Mouse (Mus musculus) ES-E14 (cell line): ENCODE measurements around the gene Cbln3. TPM values are rescaled to one million over a fixed set of nuclear protein-coding genes. Genes with fewer than 3 reads are reported as not detected.

ENCODE experiments used
- DNase-seq: peaks from one replicate; pipeline ENCODE4 v3.0.0-alpha.2; 2013; ENCODE audit warnings: low read depth, low spot score
- H3K27ac ChIP-seq: 2 replicates; pipeline ENCODE4 v1.5.1; 2012; ENCODE audit warnings: low read depth, mild to moderate bottlenecking, low read length, moderate library complexity, mixed read lengths; ENCODE audit not compliant: poor library complexity, insufficient read depth, severe bottlenecking
- H3K36me3 ChIP-seq: 2 replicates; pipeline ENCODE4 v1.6.1; 2012; ENCODE audit warnings: mild to moderate bottlenecking, low read length, moderate library complexity, mixed read lengths; ENCODE audit not compliant: control insufficient read depth, poor library complexity, insufficient read depth, severe bottlenecking
- H3K4me1 ChIP-seq, 2 experiments: fragments of 150-350 bp in 1 of 2; sonication (generic) in 1 of 2; 2 replicates each; pipeline ENCODE4 v1.6.1; 2012; ENCODE audit warnings: low read length in 2 of 2, mild to moderate bottlenecking in 1 of 2, mixed read lengths in 1 of 2; ENCODE audit not compliant: control insufficient read depth in 2 of 2, insufficient read depth in 2 of 2, poor library complexity in 1 of 2
- H3K4me3 ChIP-seq, 2 experiments: fragments of 150-350 bp in 1 of 2; sonication (generic) in 1 of 2; 2 replicates each; pipeline ENCODE4 v1.5.1; 2012; ENCODE audit warnings: low read length in 2 of 2, low read depth in 1 of 2, mild to moderate bottlenecking in 1 of 2, mixed read lengths in 1 of 2; ENCODE audit not compliant: insufficient read depth in 1 of 2, poor library complexity in 1 of 2, severe bottlenecking in 1 of 2
- H3K9ac ChIP-seq: 2 replicates; pipeline ENCODE4 v1.6.1; 2012; ENCODE audit warnings: low read depth, mild to moderate bottlenecking, low read length, mixed read lengths; ENCODE audit not compliant: poor library complexity, insufficient read depth, severe bottlenecking
- H3K9me3 ChIP-seq: fragments of 150-350 bp; sonication (generic); 2 replicates; pipeline ENCODE4 v1.6.1; 2012; ENCODE audit warnings: low read depth, mild to moderate bottlenecking, low read length; ENCODE audit not compliant: control insufficient read depth, insufficient read depth
- CHD2 ChIP-seq: IDR thresholded peaks from 2 replicates; pipeline ENCODE4 v1.6.1; 2014; ENCODE audit warnings: mild to moderate bottlenecking, low read depth, low read length, inconsistent platforms
- HCFC1 ChIP-seq: IDR thresholded peaks from 2 replicates; pipeline ENCODE4 v1.6.1; 2012; ENCODE audit warnings: low read length, inconsistent platforms, borderline replicate concordance; ENCODE audit not compliant: insufficient read depth
- MAFK ChIP-seq: IDR thresholded peaks from 2 replicates; pipeline ENCODE4 v1.6.1; 2014; ENCODE audit warnings: mild to moderate bottlenecking, low read depth, low read length, inconsistent platforms; ENCODE audit not compliant: insufficient read depth
- ZC3H11A ChIP-seq: IDR thresholded peaks from 2 replicates; pipeline ENCODE4 v1.6.1; 2012; ENCODE audit warnings: low read depth, mild to moderate bottlenecking, inconsistent platforms, low read length, borderline replicate concordance
- ZNF384 ChIP-seq: IDR thresholded peaks from 2 replicates; pipeline ENCODE4 v1.6.1; 2012; ENCODE audit warnings: low read depth, low read length, inconsistent platforms
- in situ Hi-C, 2 experiments: fragments of 600-800 bp; cut with MboI; formaldehyde crosslinking; loops; one replicate each; pipeline ENCODE4 v1.15.1; 2025; ENCODE audit warnings: low sequenced_read_pairs in 2 of 2, inconsistent platforms in 1 of 2; ENCODE audit not compliant: unreplicated experiment in 2 of 2
- total RNA-seq: library from RNA; depleted of rRNA; stranded (reverse); fragments of 300-350 nt; gene quantifications from 2 replicates; pipeline ENCODE4 v1.2.3, GENCODE M21; 2012; rRNA removed

Cbln3 gene
- total RNA-seq, 1 experiment = 0.04 TPM

- no peaks in the 10 kb centered on the region for H3K9me3 ChIP-seq
- H3K4me3 ChIP-seq = peak overlapping the region in 1 of 2 experiments; percentile 32; a peak in 2 of 4 replicates
- no peak for TF ChIP-seq ZC3H11A
- no peak for TF ChIP-seq CHD2
- no peak for TF ChIP-seq ZNF384
- TF ChIP-seq MAFK = no peak
- TF ChIP-seq HCFC1 = no peak
- in situ Hi-C loops = no loop called here
- no peak overlapping the region for H3K27ac ChIP-seq
- H3K4me1 ChIP-seq = peaks cover 21 to 53% of the 10 kb centered on the region in 2 experiments
- peak overlapping the region; percentile 59 for H3K9ac ChIP-seq
- H3K36me3 ChIP-seq = peaks cover 15% of the 10 kb centered on the region; the same call in 1 of the 2 replicates
- DNase-seq = no peak
These were observed 54.3 kb downstream of the Cbln3 start for GRCm38 (mm10) chr14:55829854-55830253.

Other genes starting within 250 kb of the Cbln3 start
- gene Ipo4, start 248.4 kb downstream of the Cbln3 start, total RNA-seq = 62.9 and 111 TPM in 2 replicates
- not detected in 2 replicates for gene Gm49378, start 246.5 kb downstream of the Cbln3 start, total RNA-seq
- gene Tm9sf1, start 240.6 kb downstream of the Cbln3 start, total RNA-seq = 41.1 and 76.1 TPM in 2 replicates
- gene Tssk4, start 234.2 kb downstream of the Cbln3 start, total RNA-seq = not detected in 2 replicates
- gene Mdp1, start 223.9 kb downstream of the Cbln3 start, total RNA-seq = 13.0 and 16.5 TPM in 2 replicates
- 15.3 and 18.2 TPM in 2 replicates for gene Gmpr2, start 212.5 kb downstream of the Cbln3 start, total RNA-seq
- gene Nedd8, start 212.3 kb downstream of the Cbln3 start, total RNA-seq = 187 and 253 TPM in 2 replicates
- gene Tinf2, start 202.6 kb downstream of the Cbln3 start, total RNA-seq = 26.1 and 60.9 TPM in 2 replicates
- 13.4 and 31.6 TPM in 2 replicates for gene Tgm1, start 170.5 kb downstream of the Cbln3 start, total RNA-seq
- 34.0 and 95.5 TPM in 2 replicates for gene Rabggta, start 162.1 kb downstream of the Cbln3 start, total RNA-seq
- 9.6 and 18.0 TPM in 2 replicates for gene Dhrs1, start 138.7 kb downstream of the Cbln3 start, total RNA-seq
- gene Nop9, start 138.7 kb downstream of the Cbln3 start, total RNA-seq = 30.0 and 38.3 TPM in 2 replicates
- 2.2 and 4.1 TPM in 2 replicates for gene Cideb, start 125.9 kb downstream of the Cbln3 start, total RNA-seq
- gene Ltb4r2, start 123.0 kb downstream of the Cbln3 start, total RNA-seq = 1.5 and 7.1 TPM in 2 replicates
- gene Ltb4r1, start 118.4 kb downstream of the Cbln3 start, total RNA-seq = 0.67 and 2.1 TPM in 2 replicates
- gene Adcy4, start 100.3 kb downstream of the Cbln3 start, total RNA-seq = 0.27 and 0.32 TPM in 2 replicates
- gene Ripk3, start 95.5 kb downstream of the Cbln3 start, total RNA-seq = 9.0 and 17.8 TPM in 2 replicates
- gene Nfatc4, start 61.2 kb downstream of the Cbln3 start, total RNA-seq = 6.4 and 25.4 TPM in 2 replicates
- gene Nynrin, start 30.4 kb downstream of the Cbln3 start, total RNA-seq = 7.1 and 10.4 TPM in 2 replicates
- 7.2 and 15.8 TPM in 2 replicates for gene Khnyn, start 555 bp upstream of the Cbln3 start, total RNA-seq
- gene Sdr39u1, start 15.9 kb upstream of the Cbln3 start, total RNA-seq = 8.2 and 11.1 TPM in 2 replicates
- not detected in 2 replicates for gene Cma1, start 60.3 kb upstream of the Cbln3 start, total RNA-seq
- not detected in 2 replicates for gene Cma2, start 66.6 kb upstream of the Cbln3 start, total RNA-seq
- gene Mcpt1, start 133.6 kb upstream of the Cbln3 start, total RNA-seq = not detected in 2 replicates
- gene Mcpt9, start 146.1 kb upstream of the Cbln3 start, total RNA-seq = not detected in 2 replicates
- gene Mcpt2, start 157.6 kb upstream of the Cbln3 start, total RNA-seq = not detected in 2 replicates
- gene Mcpt4, start 177.9 kb upstream of the Cbln3 start, total RNA-seq = not detected in 2 replicates
- gene Mcpt8, start 200.9 kb upstream of the Cbln3 start, total RNA-seq = 0.26 and 0.31 TPM in 2 replicates
- not detected in 2 replicates for gene Ctsg, start 218.2 kb upstream of the Cbln3 start, total RNA-seq
- 0.98 and 1.2 TPM in 2 replicates for gene Gzme, start 236.2 kb upstream of the Cbln3 start, total RNA-seq
- gene Gzmd, start 248.2 kb upstream of the Cbln3 start, total RNA-seq = 0.32 and 0.89 TPM in 2 replicates